Mouse (Mus musculus): ENCODE data around the gene Tmem50b. TPM values are rescaled to one million over a fixed set of nuclear protein-coding genes. Genes with fewer than 3 reads are reported as not detected.

Gene Tmem50b
- polyA plus RNA-seq, 1 experiment from 2014 or later = 55.7 TPM

DNA sequence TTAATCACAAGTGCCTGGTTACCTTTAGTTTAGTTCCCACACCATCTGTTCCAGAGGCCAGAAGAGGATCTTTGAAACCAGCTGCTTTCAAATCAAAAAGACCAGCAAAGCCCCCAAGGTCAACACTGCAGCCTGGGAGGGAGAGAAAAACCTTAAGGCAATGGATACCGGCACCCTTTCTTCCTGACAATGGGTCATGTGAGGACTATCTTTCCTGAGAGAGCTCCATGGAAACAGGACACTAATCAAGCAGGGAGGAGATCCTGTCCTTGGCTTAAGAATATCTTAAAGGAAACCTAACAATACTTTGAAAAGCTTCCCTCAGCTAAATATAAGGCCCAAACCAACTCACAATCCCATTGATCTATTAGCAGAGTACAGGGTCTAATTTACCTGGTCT, 33.0 kb upstream of the Tmem50b start:
- no peaks in the 10 kb centered on the region for H3K9me3 ChIP-seq (replicated peaks)
- no peaks in the 10 kb centered on the region for H3K4me1 ChIP-seq (replicated peaks)
- H3K4me2 ChIP-seq = no peak overlapping the region
- WGBS = 74% methylated on average over 1 of the region's 1 CpGs
- no peak overlapping the region for H3K9ac ChIP-seq
- no peak overlapping the region for H3K4me3 ChIP-seq
- H3K36me3 ChIP-seq = peaks cover 73% of the 10 kb centered on the region
- no peak for ATAC-seq (replicated peaks; ENCODE audit: insufficient number of reproducible peaks, insufficient read depth, low FRiP score, low read depth)
- H3K27me3 ChIP-seq = no peaks in the 10 kb centered on the region
- no peak overlapping the region for H3K27ac ChIP-seq

GRCm38 (mm10) chr16:91629749-91630148, 32.1 kb upstream of the Tmem50b start:
- Histone ChIP-seq H3K4me2 (no peak overlapping the region), H3K4me1 (replicated peaks) (no peaks in the 10 kb centered on the region), H3K9ac (no peak overlapping the region), H3K4me3 (no peak overlapping the region), H3K36me3 (peaks cover 73% of the 10 kb centered on the region), H3K27me3 (no peaks in the 10 kb centered on the region), H3K27ac (no peak overlapping the region), H3K9me3 (replicated peaks) (no peaks in the 10 kb centered on the region)
- ATAC-seq (replicated peaks; ENCODE audit: insufficient number of reproducible peaks, insufficient read depth, low FRiP score, low read depth) = no peak
- 91% methylated on average over 4 of the region's 4 CpGs for WGBS

GRCm38 (mm10) chr16:91628673-91629072, 31.1 kb upstream of the Tmem50b start:
- Histone ChIP-seq H3K27ac (no peak overlapping the region), H3K4me3 (no peak overlapping the region), H3K9me3 (replicated peaks) (no peaks in the 10 kb centered on the region), H3K27me3 (no peaks in the 10 kb centered on the region), H3K4me2 (no peak overlapping the region), H3K36me3 (peaks cover 74% of the 10 kb centered on the region), H3K4me1 (replicated peaks) (no peaks in the 10 kb centered on the region), H3K9ac (no peak overlapping the region)
- ATAC-seq (replicated peaks; ENCODE audit: insufficient number of reproducible peaks, insufficient read depth, low FRiP score, low read depth) = no peak
- 88% methylated on average over 3 of the region's 3 CpGs for WGBS

- no peaks in the 10 kb centered on the region for H3K9me3 ChIP-seq (replicated peaks)
- no peak overlapping the region for H3K9ac ChIP-seq
- no peak for ATAC-seq (replicated peaks; ENCODE audit: insufficient number of reproducible peaks, insufficient read depth, low FRiP score, low read depth)
- no peaks in the 10 kb centered on the region for H3K4me1 ChIP-seq (replicated peaks)
- H3K36me3 ChIP-seq = peaks cover 75% of the 10 kb centered on the region
- H3K4me3 ChIP-seq = no peak overlapping the region
- H3K4me2 ChIP-seq = no peak overlapping the region
- no peaks in the 10 kb centered on the region for H3K27me3 ChIP-seq
- WGBS = 74% methylated on average over 7 of the region's 7 CpGs
- no peak overlapping the region for H3K27ac ChIP-seq
Measured at GRCm38 (mm10) chr16:91627831-91628230, 30.2 kb upstream of the Tmem50b start.

DNA sequence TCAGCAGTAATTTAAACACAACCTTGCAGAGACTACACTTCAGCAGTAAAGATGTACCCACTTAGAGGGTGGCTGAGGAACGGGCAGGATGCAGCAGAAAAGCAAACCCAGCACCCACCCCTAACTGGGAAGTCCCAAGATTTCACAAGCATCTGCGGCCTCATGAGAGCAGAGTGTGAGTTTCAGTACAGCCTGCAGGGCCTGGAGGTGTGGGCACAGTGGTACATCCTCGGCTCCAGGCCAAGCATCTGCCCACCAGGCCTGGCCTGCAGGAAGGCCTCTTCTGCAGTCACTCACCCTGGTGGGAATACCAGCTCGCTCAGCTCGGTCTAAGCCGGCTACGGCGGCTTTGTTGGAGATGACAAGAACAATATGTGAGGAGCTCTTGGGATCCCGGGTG, 25.5 kb upstream of the Tmem50b start:
- peaks cover 3% of the 10 kb centered on the region; the same call in 1 of the 2 replicates for H3K4me1 ChIP-seq (replicated peaks)
- no peak for ATAC-seq (replicated peaks; ENCODE audit: insufficient number of reproducible peaks, insufficient read depth, low FRiP score, low read depth)
- H3K36me3 ChIP-seq = peaks cover 63% of the 10 kb centered on the region
- H3K27ac ChIP-seq = no peak overlapping the region
- no peak overlapping the region for H3K4me2 ChIP-seq
- H3K4me3 ChIP-seq = no peak overlapping the region
- no peaks in the 10 kb centered on the region for H3K9me3 ChIP-seq (replicated peaks)
- 86% methylated on average over 9 of the region's 9 CpGs for WGBS
- H3K27me3 ChIP-seq = no peaks in the 10 kb centered on the region
- no peak overlapping the region for H3K9ac ChIP-seq

GRCm38 (mm10) chr16:91620991-91621390, 23.4 kb upstream of the Tmem50b start:
- 88% methylated on average over 11 of the region's 11 CpGs for WGBS
- H3K9me3 ChIP-seq (replicated peaks) = no peaks in the 10 kb centered on the region
- no peak overlapping the region for H3K4me3 ChIP-seq
- no peak overlapping the region for H3K27ac ChIP-seq
- peaks cover 4% of the 10 kb centered on the region; the same call in 1 of the 2 replicates for H3K4me1 ChIP-seq (replicated peaks)
- H3K9ac ChIP-seq = no peak overlapping the region
- H3K36me3 ChIP-seq = peaks cover 53% of the 10 kb centered on the region
- H3K27me3 ChIP-seq = no peaks in the 10 kb centered on the region
- ATAC-seq (replicated peaks; ENCODE audit: insufficient number of reproducible peaks, insufficient read depth, low FRiP score, low read depth) = no peak
- H3K4me2 ChIP-seq = no peak overlapping the region

- no peaks in the 10 kb centered on the region for H3K27me3 ChIP-seq
- H3K4me3 ChIP-seq = no peak overlapping the region
- H3K4me2 ChIP-seq = no peak overlapping the region
- no peak overlapping the region for H3K9ac ChIP-seq
- ATAC-seq (replicated peaks; ENCODE audit: insufficient number of reproducible peaks, insufficient read depth, low FRiP score, low read depth) = no peak
- H3K9me3 ChIP-seq (replicated peaks) = no peaks in the 10 kb centered on the region
- peaks cover 4% of the 10 kb centered on the region; the same call in 1 of the 2 replicates for H3K4me1 ChIP-seq (replicated peaks)
- WGBS = 89% methylated on average over 5 of the region's 5 CpGs
- H3K36me3 ChIP-seq = peaks cover 45% of the 10 kb centered on the region
- no peak overlapping the region for H3K27ac ChIP-seq
Measured at GRCm38 (mm10) chr16:91620185-91620584, 22.6 kb upstream of the Tmem50b start.

- H3K9ac ChIP-seq = peak within 1 kb of the TSS; percentile 68
- peak; percentile 87 for ATAC-seq (replicated peaks; ENCODE audit: insufficient number of reproducible peaks, insufficient read depth, low FRiP score, low read depth)
- WGBS = 10% methylated on average over 39 of the region's 39 CpGs
- H3K4me1 ChIP-seq (replicated peaks) = peaks cover 4% of the 10 kb centered on the region; the same call in 1 of the 2 replicates
- H3K4me3 ChIP-seq = peak within 1 kb of the TSS; percentile 76
- no peaks in the 10 kb centered on the region for H3K9me3 ChIP-seq (replicated peaks)
- no peak within 1 kb of the TSS for H3K27ac ChIP-seq
- peaks cover 33% of the 10 kb centered on the region for H3K36me3 ChIP-seq
- H3K4me2 ChIP-seq = peak within 1 kb of the TSS; percentile 82
- H3K27me3 ChIP-seq = no peaks in the 10 kb centered on the region
Measured at GRCm38 (mm10) chr16:91618511-91619501, 21.2 kb upstream of the Tmem50b start, which contains the start of gene Dnajc28. TSS of gene Dnajc28 (minus strand) at chr16:91619026.

DNA sequence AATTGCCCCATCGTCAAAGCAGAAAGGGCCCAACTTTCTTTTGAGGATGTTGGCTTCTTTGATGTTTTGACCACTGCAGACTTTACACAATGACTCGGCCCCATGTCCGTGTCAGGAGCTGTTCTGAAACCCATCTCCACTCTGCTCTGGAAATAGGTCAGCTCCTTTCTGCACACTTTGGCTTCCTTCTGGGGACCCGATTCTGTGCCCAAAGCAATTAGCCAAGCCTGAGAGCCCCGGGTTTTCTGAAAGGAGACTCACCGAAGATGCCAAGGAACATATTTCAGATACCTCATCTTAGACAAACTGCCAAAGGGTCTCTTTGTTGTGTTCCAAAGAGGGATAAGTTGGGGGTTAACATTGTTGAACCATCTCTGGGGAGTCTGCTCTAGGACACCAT, 17.0 kb upstream of the Tmem50b start:
- H3K27me3 ChIP-seq = no peaks in the 10 kb centered on the region
- ATAC-seq (replicated peaks; ENCODE audit: insufficient number of reproducible peaks, insufficient read depth, low FRiP score, low read depth) = no peak
- 78% methylated on average over 6 of the region's 6 CpGs for WGBS

GRCm38 (mm10) chr16:91612525-91612924, 14.9 kb upstream of the Tmem50b start:
- no peak overlapping the region for H3K9ac ChIP-seq
- 0 out of 2 replicates have a peak, but pooled peaks have one; percentile 26 for ATAC-seq (replicated peaks; ENCODE audit: insufficient number of reproducible peaks, insufficient read depth, low FRiP score, low read depth)
- no peak overlapping the region for H3K27ac ChIP-seq
- H3K4me1 ChIP-seq (replicated peaks) = peaks cover 11% of the 10 kb centered on the region
- H3K36me3 ChIP-seq = no peaks in the 10 kb centered on the region
- 60% methylated on average over 5 of the region's 5 CpGs for WGBS
- no peak overlapping the region for H3K4me3 ChIP-seq
- no peak overlapping the region for H3K4me2 ChIP-seq
- H3K9me3 ChIP-seq (replicated peaks) = no peaks in the 10 kb centered on the region
- H3K27me3 ChIP-seq = no peaks in the 10 kb centered on the region

More for the DNA sequence above, 17.0 kb upstream of the Tmem50b start:
- no peaks in the 10 kb centered on the region for H3K36me3 ChIP-seq
- H3K4me2 ChIP-seq = no peak overlapping the region
- H3K9ac ChIP-seq = no peak overlapping the region
- peaks cover 13% of the 10 kb centered on the region for H3K4me1 ChIP-seq (replicated peaks)
- H3K9me3 ChIP-seq (replicated peaks) = no peaks in the 10 kb centered on the region
- H3K4me3 ChIP-seq = no peak overlapping the region
- no peak overlapping the region for H3K27ac ChIP-seq

DNA sequence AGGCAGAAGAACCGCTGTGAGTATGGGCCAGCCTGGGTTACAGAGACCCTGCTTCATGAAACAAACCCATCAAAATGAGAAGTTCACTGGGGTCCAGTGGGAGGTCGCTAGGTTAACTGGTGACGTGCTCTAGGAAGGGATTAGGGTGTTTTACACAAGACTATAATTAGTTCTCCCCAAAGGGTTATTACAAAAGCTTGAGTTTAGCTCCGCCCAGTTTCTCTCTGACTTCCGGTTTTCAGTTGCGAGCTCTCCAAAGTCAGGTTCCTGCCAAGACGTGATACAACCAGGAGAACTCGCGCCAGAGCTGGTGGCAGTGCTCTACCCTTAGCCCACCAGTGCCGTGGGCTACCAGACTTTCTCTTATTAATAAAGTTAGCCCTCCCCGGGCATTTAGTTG, 13.6 kb upstream of the Tmem50b start:
- Histone ChIP-seq H3K4me2 (no peak overlapping the region), H3K4me1 (replicated peaks) (peaks cover 11% of the 10 kb centered on the region), H3K36me3 (no peaks in the 10 kb centered on the region), H3K27ac (no peak overlapping the region), H3K27me3 (no peaks in the 10 kb centered on the region), H3K9ac (no peak overlapping the region), H3K4me3 (no peak overlapping the region), H3K9me3 (replicated peaks) (no peaks in the 10 kb centered on the region)
- ATAC-seq (replicated peaks; ENCODE audit: insufficient number of reproducible peaks, insufficient read depth, low FRiP score, low read depth) = no peak
- 63% methylated on average over 11 of the region's 11 CpGs for WGBS

Data from heart, embryonic 15.5 days (tissue).